13 mouse cellular contexts compared by ENCODE assay signal in genomic region chr8:11270826-11271225, GRCm38 (mm10). TPM values are rescaled to one million over a fixed set of nuclear protein-coding genes. Genes with fewer than 3 reads are reported as not detected.
DNase-seq lines count a peak whose midpoint lies in the region; ATAC-seq lines count a peak whose summit lies in the region.
"Had no signal": no experiment of that assay in that cellular context is flagged by ENCODE, and none has a peak within 500 bp of the region (broad histone marks: within the 10 kb centered on the region; RNA-seq: fewer than 3 reads in every experiment).

No protein-coding gene starts in this region.

- DNase-seq in adrenal gland, adult (ENCODE audit: inconsistent age in 2 of 2, low spot score in 1 of 2): peak; percentile 54 to 73
- DNase-seq in adrenal gland, adult 18-20 months (ENCODE audit: low spot score in 2 of 2): no peak
- peak; percentile 70 for DNase-seq in 3134 (ENCODE audit: extremely low read depth, insufficient read length, low spot score)
- DNase-seq in kidney, postnatal 36 days: peak; percentile 75 to 86
- DNase-seq in frontal cortex, adult 2 months (ENCODE audit: extremely low spot score in 1 of 2, low spot score in 1 of 2): no peak
- DNase-seq in cerebellum, adult 11 months: no peak
- no peak for DNase-seq in thymus, postnatal 0 days (ENCODE audit: low spot score)
- DNase-seq: midbrain, embryonic 14.5 days; thymus, postnatal 36 days had no signal

- 67% methylated on average over 6 of the region's 6 CpGs for WGBS in heart, embryonic 11.5 days (ENCODE audit: insufficient replicate concordance)

- H3K4me1 ChIP-seq in heart, embryonic 11.5 days (ENCODE audit: control insufficient read depth, insufficient read depth, low read length): peaks cover 58% of the 10 kb centered on the region
- H3K4me1 ChIP-seq: forebrain, embryonic 13.5 days; neural tube, embryonic 15.5 days had no signal

- H3K9me3 ChIP-seq in heart, embryonic 11.5 days (replicated peaks; ENCODE audit: control insufficient read depth, low read length): no peaks in the 10 kb centered on the region
- H3K9me3 ChIP-seq: forebrain, embryonic 13.5 days; neural tube, embryonic 15.5 days had no signal

- H3K36me3 ChIP-seq in heart, embryonic 11.5 days (ENCODE audit: control insufficient read depth, insufficient read depth, low read length): no peaks in the 10 kb centered on the region
- H3K36me3 ChIP-seq: neural tube, embryonic 15.5 days had no signal

- H3K27me3 ChIP-seq in heart, embryonic 11.5 days (ENCODE audit: control insufficient read depth, insufficient read depth, low read length): no peaks in the 10 kb centered on the region
- H3K27me3 ChIP-seq: forebrain, embryonic 13.5 days; neural tube, embryonic 15.5 days had no signal

- H3K4me2 ChIP-seq in heart, embryonic 11.5 days: no peak overlapping the region
- H3K4me2 ChIP-seq: forebrain, embryonic 13.5 days; neural tube, embryonic 15.5 days had no signal

- H3K4me3 ChIP-seq in heart, embryonic 11.5 days (ENCODE audit: low read depth, low read length): no peak overlapping the region
- H3K4me3 ChIP-seq: forebrain, embryonic 13.5 days; neural tube, embryonic 15.5 days had no signal

- 0 out of 2 replicates have a peak overlapping the region, but pooled peaks have one; percentile 1 for H3K27ac ChIP-seq in heart, embryonic 11.5 days (ENCODE audit: low read depth, low read length)
- H3K27ac ChIP-seq: forebrain, embryonic 13.5 days; liver, embryonic 14.5 days; neural tube, embryonic 15.5 days had no signal

- ATAC-seq in heart, embryonic 11.5 days (replicated peaks; ENCODE audit: insufficient number of reproducible peaks, low FRiP score, low TSS enrichment): no peak
- ATAC-seq: forebrain, embryonic 13.5 days had no signal

- H3K9ac ChIP-seq in heart, embryonic 11.5 days (ENCODE audit: low read depth, low read length): no peak overlapping the region
- H3K9ac ChIP-seq: forebrain, embryonic 13.5 days; liver, embryonic 14.5 days; neural tube, embryonic 15.5 days had no signal

RNA-seq across cellular contexts. Expression of gene Col4a2, which starts 41.8 kb away (rescaled TPM):
- 100 to 1,000 TPM; 131 to 150 TPM for total RNA-seq in adrenal gland, adult 18-20 months (2021)
- 40.6 and 51.0 TPM in 2 replicates for polyA plus RNA-seq in heart, embryonic 11.5 days (2014; fragmentation: Nextera tagmentation; extraction: Ambion mirVana)
- polyA plus RNA-seq in frontal cortex, adult 2 months (2012; rRNA removed): 34.3 and 39.7 TPM in 2 replicates
- 25.4 and 27.8 TPM in 2 replicates for polyA plus RNA-seq in thymus, postnatal 0 days (2015; fragmentation: Nextera tagmentation; extraction: Ambion mirVana)

RNA-seq across cellular contexts. Expression of gene Col4a1, which starts 41.8 kb away (rescaled TPM):
- 100 to 1,000 TPM; 250 to 364 TPM for total RNA-seq in adrenal gland, adult 18-20 months (2021)
- polyA plus RNA-seq in heart, embryonic 11.5 days (2014; fragmentation: Nextera tagmentation; extraction: Ambion mirVana): 150 and 187 TPM in 2 replicates
- polyA plus RNA-seq in frontal cortex, adult 2 months (2012; rRNA removed): 31.8 and 43.2 TPM in 2 replicates
- polyA plus RNA-seq in thymus, postnatal 0 days (2015; fragmentation: Nextera tagmentation; extraction: Ambion mirVana): 56.0 and 57.0 TPM in 2 replicates

Comparison
In these comparisons a context has a peak if more than half of its experiments do, and no peak if none do; other contexts are left out.
1. DNase-seq: peak in adrenal gland, adult (2 of 2), 3134 (single experiment) and kidney, postnatal 36 days (2 of 2); none in adrenal gland, adult 18-20 months (0 of 2), frontal cortex, adult 2 months (0 of 2), cerebellum, adult 11 months (single experiment) and thymus, postnatal 0 days (single experiment).